Mouse (Mus musculus): ENCODE data around the gene Arhgef3. TPM values are rescaled to one million over a fixed set of nuclear protein-coding genes. Genes with fewer than 3 reads are reported as not detected.

Arhgef3 gene
- polyA plus RNA-seq, 1 experiment from 2014 or later = 1.6 TPM

DNA sequence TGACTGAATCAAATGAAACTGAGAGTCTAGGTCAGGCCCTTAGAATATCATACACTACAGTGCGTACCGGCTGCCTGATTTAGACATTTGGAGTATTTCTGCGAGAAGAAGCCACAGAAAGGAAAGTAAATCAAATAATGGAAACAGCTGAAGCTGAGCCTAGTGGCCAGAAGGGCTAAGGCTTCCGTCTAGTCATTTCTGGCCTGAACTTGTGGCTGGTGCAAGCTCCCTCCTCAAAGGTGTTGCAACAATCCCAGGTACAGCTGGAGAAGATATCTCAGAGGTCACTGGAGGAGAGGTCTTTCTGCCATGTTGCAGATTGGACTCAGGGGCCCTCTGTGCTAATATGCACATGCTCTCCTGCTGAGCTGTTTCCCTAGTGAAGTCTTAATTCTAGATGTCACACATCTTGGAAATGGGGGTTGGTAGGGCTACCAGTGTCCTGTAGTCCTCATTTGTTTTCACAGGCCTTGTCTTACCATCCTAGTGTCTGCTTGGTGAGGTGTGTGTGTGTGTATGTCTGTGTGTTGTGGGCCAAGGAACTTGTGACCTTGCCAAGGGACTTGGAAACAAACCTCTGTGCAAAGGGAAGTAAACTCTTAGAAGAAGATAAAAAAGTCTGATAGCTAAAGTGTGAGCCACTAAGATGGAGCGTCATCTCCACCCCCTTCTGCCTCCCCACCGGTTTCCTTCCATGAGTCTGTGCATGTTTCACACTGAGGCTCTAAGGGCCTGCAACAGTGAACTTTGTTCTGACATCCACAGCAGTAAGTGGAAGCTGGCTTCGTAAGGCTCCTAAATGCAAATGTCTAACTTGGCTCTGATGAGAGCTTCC, 230.6 kb downstream of the Arhgef3 start:
- Histone ChIP-seq H3K36me3 (no peaks in the 10 kb centered on the region), H3K4me3 (no peak overlapping the region), H3K27me3 (ENCODE audit: low read depth, poor library complexity, severe bottlenecking) (0 out of 2 replicates have a peak, but pooled peaks cover 3% of the 10 kb centered on the region), H3K9me3 (replicated peaks) (no peaks in the 10 kb centered on the region), H3K4me1 (0 out of 2 replicates have a peak, but pooled peaks cover 3% of the 10 kb centered on the region), H3K27ac (replicated peaks) (no peak overlapping the region)
- WGBS = 91% methylated on average over 7 of the region's 7 CpGs
- no peak for DNase-seq (ENCODE audit: low spot score)

DNA sequence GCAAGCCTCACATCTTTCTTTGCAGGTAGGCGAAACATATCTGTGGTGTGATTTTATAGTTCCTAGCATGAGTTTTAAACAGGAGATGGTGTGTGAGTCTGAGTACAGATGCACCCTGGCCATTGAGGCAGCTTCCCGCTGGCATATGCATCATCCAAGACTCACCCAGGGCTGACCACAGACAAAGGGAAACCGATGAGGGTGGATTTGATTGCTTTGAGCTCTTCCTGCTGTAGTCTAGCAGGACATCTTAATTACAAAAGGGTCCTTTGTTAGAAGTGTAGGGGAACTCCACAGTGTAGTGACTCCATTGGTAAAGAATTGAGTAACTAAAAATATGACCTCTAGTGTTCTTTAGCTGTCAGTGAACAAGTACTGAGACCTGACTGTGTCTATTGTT, 232.5 kb downstream of the Arhgef3 start:
- Histone ChIP-seq H3K36me3 (no peaks in the 10 kb centered on the region), H3K4me1 (0 out of 2 replicates have a peak, but pooled peaks cover 3% of the 10 kb centered on the region), H3K27me3 (ENCODE audit: low read depth, poor library complexity, severe bottlenecking) (0 out of 2 replicates have a peak, but pooled peaks cover 3% of the 10 kb centered on the region), H3K9me3 (replicated peaks) (no peaks in the 10 kb centered on the region), H3K27ac (replicated peaks) (no peak overlapping the region), H3K4me3 (no peak overlapping the region)
- WGBS = 53% methylated on average over 3 of the region's 3 CpGs
- no peak for DNase-seq (ENCODE audit: low spot score)

DNA sequence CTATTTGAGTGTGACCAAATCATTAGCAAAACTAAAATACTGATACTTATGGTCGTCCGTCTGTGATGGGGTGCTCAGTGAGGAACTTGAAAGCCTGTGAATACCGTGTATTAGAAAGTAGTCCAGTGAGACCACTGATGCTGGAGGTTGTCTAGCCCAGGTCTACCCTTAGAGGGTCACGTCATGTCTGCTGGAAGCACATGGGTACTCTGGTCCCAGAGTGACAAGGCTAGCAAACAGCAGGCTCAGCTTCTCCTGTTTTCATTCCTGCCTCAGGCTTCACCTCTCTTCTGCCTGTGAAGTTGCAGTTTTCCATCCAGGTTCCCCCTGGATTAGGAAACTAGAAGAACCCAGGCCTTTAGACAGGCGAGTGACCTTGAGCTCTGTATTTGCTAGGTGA, 233.0 kb downstream of the Arhgef3 start:
- no peaks in the 10 kb centered on the region for H3K36me3 ChIP-seq
- no peak overlapping the region for H3K27ac ChIP-seq (replicated peaks)
- DNase-seq (ENCODE audit: low spot score) = no peak
- H3K27me3 ChIP-seq (ENCODE audit: low read depth, poor library complexity, severe bottlenecking) = 0 out of 2 replicates have a peak, but pooled peaks cover 3% of the 10 kb centered on the region
- 77% methylated on average over 5 of the region's 5 CpGs for WGBS
- H3K9me3 ChIP-seq (replicated peaks) = no peaks in the 10 kb centered on the region
- H3K4me1 ChIP-seq = 0 out of 2 replicates have a peak, but pooled peaks cover 3% of the 10 kb centered on the region
- H3K4me3 ChIP-seq = no peak overlapping the region

- 94% methylated on average over 2 of the region's 2 CpGs for WGBS
- H3K4me1 ChIP-seq = 0 out of 2 replicates have a peak, but pooled peaks cover 3% of the 10 kb centered on the region
- no peak for DNase-seq (ENCODE audit: low spot score)
These were observed 233.4 kb downstream of the Arhgef3 start for GRCm38 (mm10) chr14:27348088-27348487.

GRCm38 (mm10) chr14:27348656-27349055, 234.0 kb downstream of the Arhgef3 start:
- no peak overlapping the region for H3K27ac ChIP-seq (replicated peaks)
- DNase-seq (ENCODE audit: low spot score) = no peak
- H3K9me3 ChIP-seq (replicated peaks) = no peaks in the 10 kb centered on the region
- 0 out of 2 replicates have a peak, but pooled peaks cover 3% of the 10 kb centered on the region for H3K4me1 ChIP-seq
- H3K4me3 ChIP-seq = no peak overlapping the region
- 0 out of 2 replicates have a peak, but pooled peaks cover 3% of the 10 kb centered on the region for H3K27me3 ChIP-seq (ENCODE audit: low read depth, poor library complexity, severe bottlenecking)
- H3K36me3 ChIP-seq = no peaks in the 10 kb centered on the region
- 92% methylated on average over 4 of the region's 4 CpGs for WGBS

More at GRCm38 (mm10) chr14:27348088-27348487, 233.4 kb downstream of the Arhgef3 start:
- no peaks in the 10 kb centered on the region for H3K36me3 ChIP-seq
- no peaks in the 10 kb centered on the region for H3K9me3 ChIP-seq (replicated peaks)
- no peak overlapping the region for H3K4me3 ChIP-seq
- no peak overlapping the region for H3K27ac ChIP-seq (replicated peaks)
- H3K27me3 ChIP-seq (ENCODE audit: low read depth, poor library complexity, severe bottlenecking) = 0 out of 2 replicates have a peak, but pooled peaks cover 3% of the 10 kb centered on the region

GRCm38 (mm10) chr14:27349120-27349519, 234.4 kb downstream of the Arhgef3 start:
- H3K4me1 ChIP-seq = 0 out of 2 replicates have a peak, but pooled peaks cover 3% of the 10 kb centered on the region
- H3K9me3 ChIP-seq (replicated peaks) = no peaks in the 10 kb centered on the region
- H3K36me3 ChIP-seq = no peaks in the 10 kb centered on the region
- 0 out of 2 replicates have a peak, but pooled peaks cover 3% of the 10 kb centered on the region for H3K27me3 ChIP-seq (ENCODE audit: low read depth, poor library complexity, severe bottlenecking)
- 92% methylated on average over 3 of the region's 3 CpGs for WGBS
- no peak overlapping the region for H3K4me3 ChIP-seq
- DNase-seq (ENCODE audit: low spot score) = no peak
- no peak overlapping the region for H3K27ac ChIP-seq (replicated peaks)

DNA sequence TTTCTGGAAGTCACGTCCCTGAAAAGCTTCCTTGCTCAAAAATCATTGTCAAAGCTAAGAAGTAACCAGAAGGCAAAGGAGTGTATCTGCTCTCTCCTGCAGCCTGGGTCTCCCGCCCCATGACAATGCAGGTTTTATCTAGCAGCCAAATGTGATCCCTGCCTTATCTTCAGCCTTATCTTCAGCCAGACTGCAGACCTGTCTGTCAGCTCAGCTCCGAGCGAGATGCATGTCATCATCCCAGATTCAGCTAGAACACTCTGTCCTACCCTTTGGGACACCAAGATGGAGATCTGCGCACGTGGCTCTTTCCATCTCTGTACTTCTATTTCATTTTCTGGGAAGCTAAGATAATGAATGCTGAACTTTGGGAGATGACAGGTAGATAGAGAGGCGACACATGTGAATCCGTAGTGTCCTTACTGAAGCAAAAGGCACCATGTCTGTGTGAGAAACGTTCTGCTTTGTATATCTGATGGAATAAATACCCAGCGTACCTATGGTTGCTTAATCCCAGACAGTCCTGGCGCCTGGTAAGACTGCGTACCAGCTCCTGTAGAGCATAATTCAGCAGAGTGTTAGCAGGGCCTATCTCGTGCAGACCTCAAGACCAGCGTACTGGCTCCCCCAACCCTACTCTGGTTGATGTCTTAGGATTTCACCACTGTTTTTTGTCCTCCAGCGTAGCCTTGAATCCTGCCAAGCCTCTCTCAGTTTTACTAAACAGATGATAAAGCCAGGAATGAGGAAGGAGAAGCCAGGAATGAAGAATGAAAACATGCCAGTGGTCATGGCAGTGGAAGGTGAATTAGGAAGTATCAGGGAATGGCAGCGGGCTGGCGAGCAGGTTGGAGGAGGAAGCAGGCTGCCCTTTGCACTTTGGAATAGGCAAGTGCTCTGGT, 235.4 kb downstream of the Arhgef3 start:
- Histone ChIP-seq H3K4me3 (no peak overlapping the region), H3K4me1 (0 out of 2 replicates have a peak, but pooled peaks cover 2% of the 10 kb centered on the region), H3K36me3 (no peaks in the 10 kb centered on the region), H3K27ac (replicated peaks) (no peak overlapping the region), H3K9me3 (replicated peaks) (no peaks in the 10 kb centered on the region), H3K27me3 (ENCODE audit: low read depth, poor library complexity, severe bottlenecking) (0 out of 2 replicates have a peak, but pooled peaks cover 3% of the 10 kb centered on the region)
- 89% methylated on average over 17 of the region's 17 CpGs for WGBS
- DNase-seq (ENCODE audit: low spot score) = no peak

GRCm38 (mm10) chr14:27351051-27351475, 236.4 kb downstream of the Arhgef3 start:
- no peaks in the 10 kb centered on the region for H3K27me3 ChIP-seq (ENCODE audit: low read depth, poor library complexity, severe bottlenecking)
- H3K4me3 ChIP-seq = no peak overlapping the region
- no peaks in the 10 kb centered on the region for H3K4me1 ChIP-seq
- no peaks in the 10 kb centered on the region for H3K9me3 ChIP-seq (replicated peaks)
- whole genome bisulfite sequencing = 84% methylated on average over 5 of the region's 5 CpGs
- no peak overlapping the region; the same call in 1 of the 2 replicates for H3K27ac ChIP-seq (replicated peaks)
- no peak for DNase-seq (ENCODE audit: low spot score)
- H3K36me3 ChIP-seq = no peaks in the 10 kb centered on the region

GRCm38 (mm10) chr14:27351476-27352079, 236.9 kb downstream of the Arhgef3 start:
- Histone ChIP-seq H3K9me3 (replicated peaks) (no peaks in the 10 kb centered on the region), H3K27me3 (ENCODE audit: low read depth, poor library complexity, severe bottlenecking) (no peaks in the 10 kb centered on the region), H3K4me3 (no peak overlapping the region), H3K4me1 (no peaks in the 10 kb centered on the region), H3K36me3 (no peaks in the 10 kb centered on the region), H3K27ac (replicated peaks) (no peak overlapping the region; the same call in 1 of the 2 replicates)
- DNase-seq (ENCODE audit: low spot score) = no peak
- 79% methylated on average over 4 of the region's 4 CpGs for WGBS

- WGBS = 88% methylated on average over 5 of the region's 5 CpGs
- no peak for DNase-seq (ENCODE audit: low spot score)
- Histone ChIP-seq H3K9me3 (replicated peaks) (no peaks in the 10 kb centered on the region), H3K36me3 (no peaks in the 10 kb centered on the region), H3K27me3 (ENCODE audit: low read depth, poor library complexity, severe bottlenecking) (no peaks in the 10 kb centered on the region), H3K4me1 (no peaks in the 10 kb centered on the region), H3K27ac (replicated peaks) (no peak overlapping the region), H3K4me3 (no peak overlapping the region)
These were observed 237.8 kb downstream of the Arhgef3 start for GRCm38 (mm10) chr14:27352470-27352869.

- 85% methylated on average over 6 of the region's 6 CpGs for WGBS
- DNase-seq (ENCODE audit: low spot score) = no peak
- no peaks in the 10 kb centered on the region for H3K36me3 ChIP-seq
- no peaks in the 10 kb centered on the region for H3K9me3 ChIP-seq (replicated peaks)
- no peaks in the 10 kb centered on the region for H3K4me1 ChIP-seq
- no peak overlapping the region for H3K27ac ChIP-seq (replicated peaks)
- H3K4me3 ChIP-seq = no peak overlapping the region
- no peaks in the 10 kb centered on the region for H3K27me3 ChIP-seq (ENCODE audit: low read depth, poor library complexity, severe bottlenecking)
These were observed 240.5 kb downstream of the Arhgef3 start for GRCm38 (mm10) chr14:27355151-27355550.

- Histone ChIP-seq H3K36me3 (no peaks in the 10 kb centered on the region), H3K27ac (replicated peaks) (no peak overlapping the region), H3K27me3 (ENCODE audit: low read depth, poor library complexity, severe bottlenecking) (no peaks in the 10 kb centered on the region), H3K4me1 (peaks cover 6% of the 10 kb centered on the region; the same call in 1 of the 2 replicates), H3K9me3 (replicated peaks) (no peaks in the 10 kb centered on the region), H3K4me3 (no peak overlapping the region)
- 85% methylated on average over 4 of the region's 4 CpGs for WGBS
- no peak for DNase-seq (ENCODE audit: low spot score)
These were observed 241.2 kb downstream of the Arhgef3 start for GRCm38 (mm10) chr14:27355937-27356336.

All from midbrain, embryonic 10.5 days (tissue).